Mouse (Mus musculus) brain, embryonic 18.5 days (tissue): ENCODE results near the gene Siva1.
A peak's percentile ranks its signal among the peaks of the same experiment; 100 is the strongest.

ENCODE experiments used
- DNase-seq: peaks from one replicate; pipeline ENCODE4 v3.0.0-alpha.2; 2012; ENCODE audit warnings: low read depth, low spot score

Gene Siva1

DNA sequence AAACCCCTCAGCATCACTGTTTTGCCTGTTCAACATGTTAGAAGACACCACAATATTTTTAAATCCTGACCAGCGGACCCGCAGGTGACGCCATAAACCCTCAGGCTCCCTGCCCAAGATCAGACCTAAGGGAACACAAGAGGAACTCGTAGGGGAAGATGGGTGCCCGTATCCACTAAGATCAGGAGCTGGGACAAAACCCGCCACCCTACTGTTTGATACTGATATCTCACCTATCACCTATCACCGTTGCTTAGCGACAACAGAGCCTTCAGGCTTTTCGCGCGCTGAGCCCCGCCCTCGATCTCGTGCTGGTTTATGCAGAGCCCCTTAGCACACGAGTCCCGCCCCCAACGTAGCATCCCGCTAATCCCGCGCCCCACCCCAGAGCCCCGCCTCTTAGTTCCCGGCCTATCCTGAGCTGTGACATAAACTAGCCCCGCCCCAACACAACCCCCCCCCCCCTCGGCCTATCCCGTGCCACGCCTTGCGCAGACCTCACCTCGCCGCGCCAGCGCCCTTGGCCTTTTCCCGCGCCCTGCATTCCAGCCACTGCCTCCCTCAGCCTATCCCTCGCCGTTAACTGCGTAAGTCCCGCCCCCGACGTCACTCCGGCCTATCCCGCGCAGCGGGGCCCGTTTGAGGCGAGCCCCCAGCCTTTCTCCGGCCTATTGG is at the start of gene Siva1:
Siva1 (plus strand) TSS at position 500 of the 675 bp plus-strand sequence.
- DNase-seq = peak; percentile 91

DNA sequence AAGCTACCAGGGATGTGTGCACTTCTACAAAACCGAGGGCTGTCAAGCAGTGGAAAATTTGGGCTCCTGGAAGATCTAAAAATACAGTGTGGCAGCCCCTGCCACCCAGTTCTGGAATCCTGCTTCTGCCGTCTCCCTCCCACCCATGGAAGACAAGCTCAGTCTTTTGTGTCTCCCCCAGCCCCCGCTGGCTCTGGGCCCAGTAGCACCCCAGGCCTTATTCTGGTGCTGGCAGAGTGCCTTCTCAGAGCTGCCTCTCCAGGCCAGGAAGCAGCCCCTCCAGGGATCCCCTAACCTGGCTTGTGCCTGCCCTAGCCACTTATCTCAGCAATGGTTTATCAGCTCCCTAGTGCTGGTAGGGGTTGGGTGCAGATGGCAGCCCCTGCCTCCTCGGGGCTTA is 49.5 kb upstream of the Siva1 start:
- DNase-seq = no peak

GRCm38 (mm10) chr12:112595626-112596025 is 48.9 kb upstream of the Siva1 start:
- no peak for DNase-seq

- DNase-seq = no peak
These were observed 48.0 kb upstream of the Siva1 start for GRCm38 (mm10) chr12:112596454-112596853.

- DNase-seq = no peak
These were observed 47.5 kb upstream of the Siva1 start for GRCm38 (mm10) chr12:112596891-112597500.

DNA sequence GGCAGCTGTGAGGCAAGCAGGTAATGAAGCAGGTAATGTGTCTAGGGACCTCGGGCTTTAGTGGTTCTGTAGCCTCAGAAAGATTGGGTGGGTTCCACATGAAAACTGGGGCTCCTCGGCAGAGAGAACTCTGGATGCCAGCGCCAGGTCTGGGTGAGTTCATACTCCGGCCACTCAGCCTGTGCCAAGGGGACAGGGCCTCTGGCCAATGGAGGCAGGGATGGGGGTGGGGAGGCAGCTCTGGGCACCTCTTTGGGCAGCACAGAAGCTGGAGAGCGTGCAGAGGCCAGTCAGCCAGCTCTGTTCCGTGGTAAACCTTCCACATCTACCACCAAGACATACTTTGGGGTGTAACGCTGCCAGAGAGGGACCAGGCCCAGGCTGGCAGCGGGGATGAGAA is 46.9 kb upstream of the Siva1 start:
- no peak for DNase-seq

- no peak for DNase-seq
These were observed 45.3 kb upstream of the Siva1 start for GRCm38 (mm10) chr12:112599198-112599597.

GRCm38 (mm10) chr12:112599942-112600611 is 44.4 kb upstream of the Siva1 start:
- no peak for DNase-seq

GRCm38 (mm10) chr12:112604022-112604421 is 40.5 kb upstream of the Siva1 start:
- DNase-seq = no peak

GRCm38 (mm10) chr12:112604709-112605649 is 39.5 kb upstream of the Siva1 start:
- DNase-seq = no peak

- DNase-seq = no peak
These were observed 38.7 kb upstream of the Siva1 start for GRCm38 (mm10) chr12:112605766-112606165.

GRCm38 (mm10) chr12:112606998-112607397 is 37.5 kb upstream of the Siva1 start:
- no peak for DNase-seq

GRCm38 (mm10) chr12:112609031-112609430 is 35.4 kb upstream of the Siva1 start:
- no peak for DNase-seq

- no peak for DNase-seq
These were observed 27.8 kb upstream of the Siva1 start for GRCm38 (mm10) chr12:112616668-112617067.

- no peak for DNase-seq
These were observed 27.3 kb upstream of the Siva1 start for GRCm38 (mm10) chr12:112617184-112617583.

- DNase-seq = no peak
These were observed 26.5 kb upstream of the Siva1 start for GRCm38 (mm10) chr12:112617898-112618380.

- no peak for DNase-seq
These were observed 25.3 kb upstream of the Siva1 start for GRCm38 (mm10) chr12:112618981-112619685.

- no peak for DNase-seq
These were observed 24.7 kb upstream of the Siva1 start, which contains the start of gene Adssl1 for GRCm38 (mm10) chr12:112619686-112620353. Gene Adssl1 (plus strand): TSS chr12:112620045.

- DNase-seq = no peak
These were observed 24.0 kb upstream of the Siva1 start for GRCm38 (mm10) chr12:112620354-112621061.

- no peak for DNase-seq
These were observed 22.6 kb upstream of the Siva1 start for GRCm38 (mm10) chr12:112621900-112622299.
